Mouse (Mus musculus) brain, embryonic 14.5 days (tissue): ENCODE measurements around the gene Jmjd8.

Experiments used
- CTCF ChIP-seq: fragments of 200-500 bp; IDR thresholded peaks from 2 replicates; pipeline ENCODE4 v1.5.1; 2012; ENCODE audit warnings: inconsistent platforms, mild to moderate bottlenecking, moderate library complexity, borderline replicate concordance; ENCODE audit not compliant: insufficient read depth, insufficient read length; ENCODE audit errors: extremely low read depth
- POLR2A ChIP-seq: fragments of 200-500 bp; IDR thresholded peaks from 2 replicates; pipeline ENCODE4 v1.6.1; 2012; ENCODE audit warnings: mild to moderate bottlenecking, inconsistent platforms, borderline replicate concordance; ENCODE audit not compliant: poor library complexity, insufficient read depth, insufficient read length, severe bottlenecking; ENCODE audit errors: extremely low read depth

DNA sequence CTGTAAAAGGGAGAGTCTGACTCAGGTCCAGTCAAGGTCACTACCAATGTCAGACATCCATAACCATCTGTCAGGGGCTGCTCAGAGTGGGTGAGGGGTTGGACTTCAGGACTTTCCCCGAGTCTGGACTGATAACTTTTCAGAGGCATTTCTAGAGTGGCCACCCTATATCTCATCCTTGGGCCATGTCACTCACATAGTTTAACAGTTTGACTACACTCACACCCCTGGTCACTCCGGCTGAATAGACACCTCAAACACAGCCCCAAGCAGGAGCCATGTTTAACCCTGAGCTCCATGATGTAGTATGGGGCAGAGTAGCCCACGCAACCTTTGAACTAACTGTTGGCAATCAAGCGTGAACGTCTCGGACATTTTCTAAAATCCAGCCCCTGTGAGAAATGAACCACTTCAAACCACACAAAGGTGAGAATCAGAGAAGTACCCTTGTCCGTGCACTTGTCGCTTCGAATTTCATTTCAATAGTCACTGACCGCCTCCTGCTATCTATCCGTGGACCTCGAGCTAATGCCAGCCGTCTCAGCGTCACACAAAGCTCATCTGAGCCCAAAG lies 45.6 kb downstream of the Jmjd8 start:
- TF ChIP-seq POLR2A, result no peak
- TF ChIP-seq CTCF, result no peak
